Mouse (Mus musculus): ENCODE measurements around the gene Tmem178b.

The Tmem178b gene

DNA sequence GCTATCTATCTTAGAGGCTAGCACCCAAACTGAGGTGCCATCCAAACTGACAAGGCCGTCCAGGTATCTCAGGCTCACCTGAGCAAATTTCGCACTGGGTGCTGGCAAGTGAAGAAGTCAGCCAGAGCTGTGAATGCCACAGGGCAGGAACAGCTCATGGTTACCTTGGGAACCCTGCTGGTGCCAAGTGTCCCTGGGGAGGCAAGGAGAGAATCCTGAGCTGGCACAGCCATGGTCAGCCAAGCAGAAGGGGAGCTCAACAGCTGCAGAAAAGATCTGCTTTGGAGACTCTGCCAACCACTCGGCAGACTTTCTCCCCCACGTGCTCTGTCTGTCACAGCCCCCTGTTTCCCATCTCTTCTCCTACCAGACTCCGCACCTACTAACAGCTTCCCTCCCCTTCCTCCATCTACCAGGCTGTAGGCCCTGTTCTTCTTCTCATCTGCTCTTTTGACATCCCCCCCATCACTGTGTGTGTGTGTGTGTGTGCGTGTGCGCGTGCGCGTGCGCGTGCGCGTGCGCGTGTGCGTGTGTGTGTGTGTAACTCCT lies 374.4 kb downstream of the Tmem178b start:
- no peak for DNase-seq (ENCODE audit: low read depth in 2 of 2, low spot score in 2 of 2)

DNA sequence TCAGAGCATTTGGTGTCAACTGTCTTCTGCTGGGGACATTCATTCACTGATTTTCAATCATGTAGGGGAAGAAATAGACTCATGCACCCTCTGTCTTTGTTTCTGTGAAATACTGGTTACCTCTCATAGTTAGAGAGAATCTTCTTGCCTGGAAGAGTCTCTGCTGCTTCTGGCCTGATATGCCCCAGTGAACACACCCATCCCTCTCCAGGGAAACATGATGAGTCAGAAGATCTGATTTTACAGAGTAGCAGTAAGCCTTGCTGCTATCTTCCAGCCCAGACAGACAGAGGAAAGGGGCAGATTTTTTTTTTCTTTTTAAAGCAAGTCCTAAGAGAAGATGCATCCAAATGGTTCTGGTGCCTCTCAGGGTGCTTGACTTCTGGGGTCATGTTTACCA lies 376.9 kb downstream of the Tmem178b start:
- DNase-seq (ENCODE audit: low read depth in 2 of 2, low spot score in 2 of 2) = no peak

DNA sequence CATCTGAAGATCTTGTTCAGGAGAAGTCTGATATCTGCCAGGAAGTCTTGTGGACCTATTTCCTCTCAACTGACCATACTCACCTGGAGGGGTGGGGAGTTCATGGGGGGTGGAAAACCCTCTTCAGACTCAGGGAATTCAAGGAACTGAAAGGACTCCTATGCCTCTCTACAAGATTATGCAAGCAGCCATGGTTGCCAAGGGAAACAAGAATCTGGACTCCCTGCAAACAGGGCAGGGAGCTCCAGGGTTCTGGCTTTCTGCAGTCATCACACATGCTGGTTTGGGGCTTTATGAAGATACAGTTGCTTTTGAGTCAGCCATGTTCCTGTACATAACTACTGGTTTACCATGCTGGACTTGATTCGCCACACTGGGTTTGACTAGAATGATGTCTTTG lies 390.6 kb downstream of the Tmem178b start:
- no peak for DNase-seq (ENCODE audit: low read depth in 2 of 2, low spot score in 2 of 2)

DNA sequence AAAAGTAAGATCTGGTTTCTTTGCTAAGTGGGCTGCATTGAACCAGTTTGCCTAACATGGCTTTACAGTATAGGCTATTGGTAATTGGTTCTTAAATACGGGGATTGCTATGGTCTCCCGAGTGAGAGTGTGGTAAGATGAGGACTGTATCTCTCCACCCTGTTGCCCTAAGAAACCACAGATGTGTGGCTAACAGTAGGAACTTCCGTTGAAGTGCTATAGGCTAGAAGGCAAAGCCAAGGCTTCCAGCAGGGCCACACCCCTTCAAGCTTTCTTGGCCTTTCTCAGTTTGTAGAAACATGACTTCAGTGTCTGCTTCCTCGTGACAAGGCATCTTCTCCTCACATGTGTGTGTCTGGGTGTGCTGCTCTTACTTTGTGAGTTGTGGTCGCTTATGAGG lies 427.6 kb downstream of the Tmem178b start:
- DNase-seq (ENCODE audit: low read depth in 2 of 2, low spot score in 2 of 2) = no peak

DNA sequence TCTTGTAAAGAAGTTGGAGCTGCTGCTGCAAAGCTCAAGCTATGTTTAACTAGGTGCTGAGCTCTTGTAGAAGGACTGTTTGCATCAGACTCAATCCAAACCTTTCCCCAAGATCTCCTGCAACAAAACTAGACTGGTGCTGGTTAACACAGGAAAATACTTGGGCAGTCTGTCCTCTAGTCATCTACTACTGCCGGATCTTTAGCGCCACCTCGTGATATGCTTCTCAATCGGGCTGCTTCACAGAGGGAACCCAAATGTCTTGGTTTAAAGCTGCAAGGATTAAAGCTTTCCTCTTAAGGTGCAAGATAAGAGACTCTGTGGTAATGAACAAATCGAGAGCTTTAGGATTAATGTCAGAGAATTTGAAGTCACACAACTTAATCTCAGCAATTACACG lies 430.3 kb downstream of the Tmem178b start:
- DNase-seq (ENCODE audit: low read depth in 2 of 2, low spot score in 2 of 2) = no peak
